Mouse (Mus musculus) embryo, embryonic 11.5 days (tissue): ENCODE measurements at regions not wholly inside any gene's neighbourhood (a gene's known extent, or its start where the extent isn't known, plus 50 kb on each side); places are given as distances from the start of the nearest gene placed in this dataset.
A peak's percentile ranks its signal among the peaks of the same experiment; 100 is the strongest.

ENCODE experiments used
- DNase-seq: peaks from one replicate; pipeline ENCODE4 v3.0.0-alpha.2; 2012; ENCODE audit warnings: low read depth, low spot score

GRCm38 (mm10) chr10:125790924-125791323 is 175.0 kb upstream of the Lrig3 start:
- no peak for DNase-seq

- no peak for DNase-seq
These were observed 171.5 kb upstream of the Lrig3 start for GRCm38 (mm10) chr10:125794504-125794903.

- DNase-seq = no peak
These were observed 170.6 kb upstream of the Lrig3 start for GRCm38 (mm10) chr10:125795323-125795722.

- no peak for DNase-seq
These were observed 167.3 kb upstream of the Lrig3 start for GRCm38 (mm10) chr10:125798678-125799077.

GRCm38 (mm10) chr10:125800572-125801114 is 165.3 kb upstream of the Lrig3 start:
- DNase-seq = no peak

GRCm38 (mm10) chr10:125801450-125801849 is 164.5 kb upstream of the Lrig3 start:
- no peak for DNase-seq

- no peak for DNase-seq
These were observed 162.9 kb upstream of the Lrig3 start for GRCm38 (mm10) chr10:125802923-125803583.

GRCm38 (mm10) chr10:125809763-125810361 is 156.1 kb upstream of the Lrig3 start:
- peak; percentile 59 for DNase-seq

- DNase-seq = peak; percentile 54
These were observed 155.4 kb upstream of the Lrig3 start for GRCm38 (mm10) chr10:125810590-125810989.

- DNase-seq = no peak
These were observed 151.6 kb upstream of the Lrig3 start for GRCm38 (mm10) chr10:125814191-125814887.

- DNase-seq = no peak
These were observed 133.8 kb upstream of the Lrig3 start for GRCm38 (mm10) chr10:125832134-125832533.

- no peak for DNase-seq
These were observed 133.2 kb upstream of the Lrig3 start for GRCm38 (mm10) chr10:125832764-125833163.

GRCm38 (mm10) chr10:125833989-125834388 is 132.0 kb upstream of the Lrig3 start:
- no peak for DNase-seq

GRCm38 (mm10) chr10:125838982-125839381 is 127.0 kb upstream of the Lrig3 start:
- no peak for DNase-seq

GRCm38 (mm10) chr10:125839621-125840141 is 126.3 kb upstream of the Lrig3 start:
- no peak for DNase-seq

GRCm38 (mm10) chr10:125840388-125840787 is 125.6 kb upstream of the Lrig3 start:
- DNase-seq = no peak

GRCm38 (mm10) chr10:125844336-125844865 is 121.6 kb upstream of the Lrig3 start:
- no peak for DNase-seq

- peak; percentile 50 for DNase-seq
These were observed 120.9 kb upstream of the Lrig3 start for GRCm38 (mm10) chr10:125845014-125845514.

GRCm38 (mm10) chr10:125850370-125850769 is 115.6 kb upstream of the Lrig3 start:
- DNase-seq = no peak

GRCm38 (mm10) chr10:125861734-125862133 is 104.2 kb upstream of the Lrig3 start:
- DNase-seq = no peak

GRCm38 (mm10) chr10:125866346-125866745 is 99.6 kb upstream of the Lrig3 start:
- DNase-seq = no peak

GRCm38 (mm10) chr10:125884563-125884962 is 81.4 kb upstream of the Lrig3 start:
- DNase-seq = no peak
